Mouse (Mus musculus): ENCODE data around the gene Epm2aip1. TPM values are rescaled to one million over a fixed set of nuclear protein-coding genes. Genes with fewer than 3 reads are reported as not detected.

Gene Epm2aip1
- polyA plus RNA-seq, 1 experiment: 29.2 TPM

Other genes starting within 250 kb of the Epm2aip1 start
- gene Ccrl2, start 214.4 kb upstream of the Epm2aip1 start, polyA plus RNA-seq (2012; rRNA removed): 7.4 and 8.9 TPM in 2 replicates
- gene Lrrfip2, start 154.3 kb upstream of the Epm2aip1 start, polyA plus RNA-seq (2012; rRNA removed): 53.4 and 53.9 TPM in 2 replicates
- gene Mlh1, start 138 bp upstream of the Epm2aip1 start, polyA plus RNA-seq (2012; rRNA removed): 30.8 and 35.8 TPM in 2 replicates
- 0.10 and 0.12 TPM in 2 replicates for gene Trank1, start 39.8 kb downstream of the Epm2aip1 start, polyA plus RNA-seq (2012; rRNA removed)
- gene Dclk3, start 167.2 kb downstream of the Epm2aip1 start, polyA plus RNA-seq (2012; rRNA removed): 0.32 and 0.39 TPM in 2 replicates

Data from urinary bladder, adult 2 months (tissue).